Mouse (Mus musculus): ENCODE measurements around the gene Lrp10.

Lrp10 gene

GRCm38 (mm10) chr14:54516710-54517310 is 52.9 kb downstream of the Lrp10 start:
- ATAC-seq (ENCODE audit: insufficient number of reproducible peaks, low FRiP score, low TSS enrichment): no peak

Measured in cerebellum, adult (tissue).